Comparison of ENCODE assay signal across 35 mouse cellular contexts in the genomic region with DNA sequence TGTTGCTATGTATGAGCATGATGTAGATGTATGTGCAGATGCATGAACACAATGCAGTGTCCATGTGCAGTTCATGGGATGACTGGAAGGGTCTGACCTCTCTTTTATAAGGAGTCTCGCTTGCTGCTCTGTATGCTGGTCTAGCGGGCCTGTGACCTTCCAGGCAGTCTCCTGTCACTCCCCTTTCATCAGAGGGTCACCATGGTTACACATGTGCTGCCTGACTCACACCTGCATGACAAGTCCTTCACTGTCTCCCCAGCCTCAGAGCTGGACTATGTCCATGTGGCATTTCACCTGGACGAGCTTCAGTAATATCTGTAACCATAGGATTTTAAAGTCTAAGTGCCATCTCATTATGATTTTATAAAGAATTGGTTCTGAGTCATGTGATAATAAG. TPM values are rescaled to one million over a fixed set of nuclear protein-coding genes. Genes with fewer than 3 reads are reported as not detected.
DNase-seq lines count a peak whose midpoint lies in the region; ATAC-seq and TF ChIP-seq lines count a peak whose summit lies in the region.
"Had no signal": no experiment of that assay in that cellular context is flagged by ENCODE, and none has a peak within 500 bp of the region (broad histone marks: within the 10 kb centered on the region; RNA-seq: fewer than 3 reads in every experiment).

No protein-coding gene starts in this region.

- no peaks in the 10 kb centered on the region for H3K9me3 ChIP-seq in MEL (replicated peaks; ENCODE audit: insufficient read depth, low read length)
- no peaks in the 10 kb centered on the region for H3K9me3 ChIP-seq in stomach, postnatal 0 days (ENCODE audit: control insufficient read depth, low read length)
- no peaks in the 10 kb centered on the region for H3K9me3 ChIP-seq in hindbrain, embryonic 10.5 days
- H3K9me3 ChIP-seq: heart, embryonic 12.5 days; hindbrain, embryonic 15.5 days; midbrain, embryonic 15.5 days; neural tube, embryonic 15.5 days had no signal

- no peak overlapping the region for H3K27ac ChIP-seq in MEL (ENCODE audit: control insufficient read depth, low read depth, low read length)
- H3K27ac ChIP-seq in stomach, postnatal 0 days (replicated peaks): no peak overlapping the region
- no peak overlapping the region for H3K27ac ChIP-seq in hindbrain, embryonic 10.5 days
- H3K27ac ChIP-seq: heart, adult 2 months; hindbrain, embryonic 15.5 days; midbrain, embryonic 15.5 days; neural tube, embryonic 15.5 days had no signal

- DNase-seq in adrenal gland, adult 2 months: peak; percentile 73
- no peak for DNase-seq in adrenal gland, postnatal 4 days (ENCODE audit: low spot score in 2 of 2)
- DNase-seq in MEL (ENCODE audit: low read depth, low spot score): no peak
- DNase-seq in adrenal gland, postnatal 36 days: peak; percentile 42 to 69
- no peak for DNase-seq in stomach, postnatal 0 days (ENCODE audit: low spot score)
- no peak for DNase-seq in cerebellum, adult 18-20 months
- DNase-seq in hindbrain, embryonic 10.5 days (ENCODE audit: low spot score): no peak
- DNase-seq: cerebellum, adult 11 months; cerebellum, postnatal 10 days; forebrain, postnatal 0 days; heart, adult 2 months; heart, postnatal 4 days; kidney, adult 9 months; kidney, postnatal 10 days; layer of hippocampus, postnatal 36 days; left cerebral cortex, postnatal 4 days; lung, adult 18-20 months; lung, postnatal 14 days; retina, postnatal 1 day; right cerebral cortex, postnatal 25 days; thymus, adult 18-20 months; thymus, postnatal 25 days had no signal

- TF ChIP-seq POLR2A in MEL (IDR thresholded peaks at IDR 0.05; ENCODE audit: control insufficient read depth in 1 of 2, insufficient read depth in 1 of 2, low read depth in 1 of 2, low read length in 2 of 2, poor library complexity in 1 of 2): no peak

- H3K27me3 ChIP-seq in MEL (ENCODE audit: control insufficient read depth in 1 of 2, insufficient read depth in 2 of 2, low read length in 2 of 2): no peaks in the 10 kb centered on the region
- no peaks in the 10 kb centered on the region for H3K27me3 ChIP-seq in stomach, postnatal 0 days (ENCODE audit: control insufficient read depth, insufficient read depth, low read length)
- H3K27me3 ChIP-seq in hindbrain, embryonic 10.5 days (ENCODE audit: insufficient read depth, poor library complexity, severe bottlenecking): no peaks in the 10 kb centered on the region
- H3K27me3 ChIP-seq: heart, embryonic 12.5 days; hindbrain, embryonic 15.5 days; midbrain, embryonic 15.5 days; neural tube, embryonic 15.5 days had no signal

- no peak for TF ChIP-seq CTCF in MEL (IDR thresholded peaks at IDR 0.05 in 2 of 3, conservative IDR thresholded peaks at IDR 0.05 in 1 of 3; ENCODE audit: control insufficient read depth in 1 of 3, insufficient read depth in 1 of 3, low read depth in 2 of 3, low read length in 3 of 3, poor library complexity in 1 of 3, severe bottlenecking in 1 of 3)
- no peak for TF ChIP-seq CTCF in stomach, postnatal 0 days (IDR thresholded peaks at IDR 0.05; ENCODE audit: low read depth)

- 73% methylated on average over 3 of the region's 3 CpGs for WGBS in stomach, postnatal 0 days
- 69% methylated on average over 3 of the region's 3 CpGs for WGBS in hindbrain, embryonic 10.5 days

- H3K4me3 ChIP-seq in MEL (ENCODE audit: control insufficient read depth in 1 of 2, insufficient read depth in 1 of 2, low read depth in 2 of 2, low read length in 2 of 2): no peak overlapping the region
- H3K4me3 ChIP-seq in stomach, postnatal 0 days (ENCODE audit: low read depth, low read length): no peak overlapping the region
- no peak overlapping the region for H3K4me3 ChIP-seq in hindbrain, embryonic 10.5 days
- H3K4me3 ChIP-seq: erythroblast, embryonic 14.5 days; heart, adult 2 months; heart, embryonic 12.5 days; hindbrain, embryonic 15.5 days; midbrain, embryonic 15.5 days; neural tube, embryonic 15.5 days had no signal

- no peaks in the 10 kb centered on the region for H3K4me1 ChIP-seq in MEL (ENCODE audit: control insufficient read depth in 1 of 2, insufficient read depth in 2 of 2, low read length in 2 of 2)
- H3K4me1 ChIP-seq in stomach, postnatal 0 days (replicated peaks; ENCODE audit: control insufficient read depth, insufficient read depth): no peaks in the 10 kb centered on the region
- H3K4me1 ChIP-seq in hindbrain, embryonic 10.5 days (replicated peaks): peaks cover 12% of the 10 kb centered on the region

- TF ChIP-seq EP300 in MEL (IDR thresholded peaks at IDR 0.05; ENCODE audit: low read depth in 1 of 2, low read length in 2 of 2): no peak
- no peak for TF ChIP-seq EP300 in stomach, postnatal 0 days (optimal IDR thresholded peaks at IDR 0.05)

- TF ChIP-seq RAD21 in MEL (IDR thresholded peaks at IDR 0.05; ENCODE audit: low read depth, low read length): no peak

- H3K9ac ChIP-seq in MEL (ENCODE audit: control insufficient read depth, low read depth, low read length, poor library complexity, severe bottlenecking): no peak overlapping the region
- H3K9ac ChIP-seq in stomach, postnatal 0 days (ENCODE audit: low read length): no peak overlapping the region
- H3K9ac ChIP-seq: forebrain, postnatal 0 days; heart, embryonic 12.5 days; hindbrain, embryonic 15.5 days; midbrain, embryonic 15.5 days; neural tube, embryonic 15.5 days had no signal

- no peaks in the 10 kb centered on the region; a peak in 2 of 4 replicates for H3K36me3 ChIP-seq in MEL (ENCODE audit: control insufficient read depth in 1 of 2, insufficient read depth in 2 of 2, low read length in 2 of 2)
- 0 out of 2 replicates have a peak, but pooled peaks cover 4% of the 10 kb centered on the region for H3K36me3 ChIP-seq in stomach, postnatal 0 days (ENCODE audit: control insufficient read depth, insufficient read depth, low read length)
- peaks cover 5% of the 10 kb centered on the region; the same call in 1 of the 2 replicates for H3K36me3 ChIP-seq in hindbrain, embryonic 10.5 days
- H3K36me3 ChIP-seq: hindbrain, embryonic 15.5 days; midbrain, embryonic 15.5 days; neural tube, embryonic 15.5 days had no signal

- ATAC-seq in stomach, postnatal 0 days (ENCODE audit: low FRiP score, low TSS enrichment): peak; percentile 63; the same call in 1 of the 2 replicates
- ATAC-seq: forebrain, postnatal 0 days; inflammation-experienced regulatory T-cells, adult 6 months; midbrain, embryonic 15.5 days had no signal

- H3K4me2 ChIP-seq in stomach, postnatal 0 days (replicated peaks; ENCODE audit: low read depth): no peak overlapping the region
- H3K4me2 ChIP-seq: heart, embryonic 12.5 days; hindbrain, embryonic 15.5 days; midbrain, embryonic 15.5 days; neural tube, embryonic 15.5 days had no signal

- H3K79me2 ChIP-seq in MEL (ENCODE audit: control insufficient read depth, insufficient read depth, low read length, poor library complexity): no peaks in the 10 kb centered on the region

TF ChIP-seq in MEL, 35 proteins besides CTCF, POLR2A, EP300 and RAD21:
- no peak for TF ChIP-seq KAT2A (conservative IDR thresholded peaks at IDR 0.05; ENCODE audit: low read depth, low read length)
- TF ChIP-seq ZMIZ1 (IDR thresholded peaks at IDR 0.05; ENCODE audit: low read depth, low read length): no peak
- TF ChIP-seq TCF12 (IDR thresholded peaks at IDR 0.05; ENCODE audit: low read depth, low read length): no peak
- TF ChIP-seq ZNF384 (IDR thresholded peaks at IDR 0.05; ENCODE audit: low read depth, low read length): peak; percentile 44; the same call in 1 of the 2 replicates

RNA-seq across cellular contexts. Expression of gene R3hdm2, which starts 34.0 kb away (rescaled TPM):
- total RNA-seq in adrenal gland, adult 2 months (2021): 100 to 1,000 TPM; 116 to 127 TPM
- 182 and 274 TPM in 2 replicates for polyA plus RNA-seq in adrenal gland, adult 2 months (2012; rRNA removed)
- total RNA-seq in adrenal gland, postnatal 4 days (2021): 100 to 1,000 TPM; 157 to 164 TPM
- 8.0 and 8.2 TPM in 2 replicates for total RNA-seq in MEL (2012; rRNA removed)
- polyA plus RNA-seq in MEL (2012; ENCODE audit: insufficient read depth in 1 of 2, insufficient read length in 2 of 2, low read depth in 1 of 2, low replicate concordance in 2 of 2, missing spikeins in 1 of 2): 10 to 100 TPM in 1 of 2 experiments, not detected in 1; 60.6 TPM
- 100 to 1,000 TPM; 115 to 126 TPM for total RNA-seq in adrenal gland, postnatal 36 days (2021)
- polyA plus RNA-seq in stomach, postnatal 0 days (2015; fragmentation: Nextera tagmentation; extraction: Ambion mirVana): 14.3 and 17.6 TPM in 2 replicates
- polyA plus RNA-seq in hindbrain, embryonic 10.5 days (2016; fragmentation: Nextera tagmentation; extraction: Ambion mirVana): 31.0 and 35.5 TPM in 2 replicates

RNA-seq across cellular contexts. Expression of gene Inhbc, which starts 43.9 kb away (rescaled TPM):
- total RNA-seq in adrenal gland, adult 2 months (2021): under 1 TPM in 1 of 2 experiments, not detected in 1; 0.20 TPM
- 0.08 TPM in 1 of 2 replicates, not detected in the other for polyA plus RNA-seq in adrenal gland, adult 2 months (2012; rRNA removed)
- total RNA-seq in adrenal gland, postnatal 4 days (2021): 1 to 10 TPM in 1 of 2 experiments, not detected in 1; 5.8 TPM
- not detected in 2 replicates for total RNA-seq in MEL (2012; rRNA removed)
- not detected for polyA plus RNA-seq in MEL (2012; ENCODE audit: insufficient read depth in 1 of 2, insufficient read length in 2 of 2, low read depth in 1 of 2, low replicate concordance in 2 of 2, missing spikeins in 1 of 2)
- not detected for total RNA-seq in adrenal gland, postnatal 36 days (2021)
- 0.15 TPM in 1 of 2 replicates, not detected in the other for polyA plus RNA-seq in stomach, postnatal 0 days (2015; fragmentation: Nextera tagmentation; extraction: Ambion mirVana)
- polyA plus RNA-seq in hindbrain, embryonic 10.5 days (2016; fragmentation: Nextera tagmentation; extraction: Ambion mirVana): 0.13 TPM in 1 of 2 replicates, not detected in the other
- total RNA-seq: common myeloid progenitor, adult 5-6 weeks; forebrain, postnatal 0 days; gastrocnemius, adult 8-10 months; heart, adult 2 months; heart, postnatal 4 days; layer of hippocampus, postnatal 36 days; left cerebral cortex, postnatal 4 days had no signal
- polyA plus RNA-seq: embryonic facial prominence, embryonic 14.5 days; erythroblast, embryonic 14.5 days; forebrain, embryonic 11.5 days; forebrain, postnatal 0 days; heart, adult 2 months; heart, embryonic 12.5 days; heart, postnatal 0 days; hindbrain, embryonic 15.5 days; inflammation-experienced regulatory T-cells, adult 6 months; large intestine, adult 2 months; limb, embryonic 14.5 days; midbrain, embryonic 15.5 days; neural tube, embryonic 15.5 days had no signal

RNA-seq across cellular contexts. Expression of gene Inhbe, which starts 59.9 kb away (rescaled TPM):
- not detected for total RNA-seq in adrenal gland, adult 2 months (2021)
- 0.01 and 0.02 TPM in 2 replicates for polyA plus RNA-seq in adrenal gland, adult 2 months (2012; rRNA removed)
- 1 to 10 TPM in 1 of 2 experiments, under 1 TPM in 1; 0.06 to 2.5 TPM for total RNA-seq in adrenal gland, postnatal 4 days (2021)
- total RNA-seq in MEL (2012; rRNA removed): not detected in 2 replicates
- polyA plus RNA-seq in MEL (2012; ENCODE audit: insufficient read depth in 1 of 2, insufficient read length in 2 of 2, low read depth in 1 of 2, low replicate concordance in 2 of 2, missing spikeins in 1 of 2): under 1 TPM in 1 of 2 experiments, not detected in 1; 0.03 TPM
- not detected for total RNA-seq in adrenal gland, postnatal 36 days (2021)
- 0.02 and 0.12 TPM in 2 replicates for polyA plus RNA-seq in stomach, postnatal 0 days (2015; fragmentation: Nextera tagmentation; extraction: Ambion mirVana)
- not detected in 2 replicates for polyA plus RNA-seq in hindbrain, embryonic 10.5 days (2016; fragmentation: Nextera tagmentation; extraction: Ambion mirVana)
- total RNA-seq: common myeloid progenitor, adult 5-6 weeks; forebrain, postnatal 0 days; gastrocnemius, adult 8-10 months; heart, adult 2 months; heart, postnatal 4 days; layer of hippocampus, postnatal 36 days; left cerebral cortex, postnatal 4 days had no signal
- polyA plus RNA-seq: embryonic facial prominence, embryonic 14.5 days; erythroblast, embryonic 14.5 days; forebrain, postnatal 0 days; heart, adult 2 months; heart, embryonic 12.5 days; heart, postnatal 0 days; inflammation-experienced regulatory T-cells, adult 6 months; large intestine, adult 2 months; limb, embryonic 14.5 days; neural tube, embryonic 15.5 days had no signal

Comparison
In these comparisons a context has a peak if more than half of its experiments do, and no peak if none do; other contexts are left out.
1. DNase-seq: peak in adrenal gland, adult 2 months (single experiment) and adrenal gland, postnatal 36 days (2 of 2); none in adrenal gland, postnatal 4 days (0 of 2), MEL (single experiment), stomach, postnatal 0 days (single experiment), cerebellum, adult 18-20 months (0 of 2) and hindbrain, embryonic 10.5 days (single experiment).
2. RNA of gene R3hdm2, which starts 34.0 kb away (total RNA-seq): 157 to 164 TPM in adrenal gland, postnatal 4 days, 116 to 127 TPM in adrenal gland, adult 2 months and 115 to 126 TPM in adrenal gland, postnatal 36 days; 8.0 to 8.2 TPM in MEL; every median in the first group is over 10 times any median in the second.